Mouse (Mus musculus) lung, adult 2 months (tissue): ENCODE results near the gene Ufd1.

Source experiments
- CTCF ChIP-seq: fragments of 200-500 bp; IDR thresholded peaks from 2 replicates; pipeline ENCODE4 v1.5.1; 2011; ENCODE audit warnings: mild to moderate bottlenecking, low read length, control low read depth; ENCODE audit not compliant: insufficient read depth
- POLR2A ChIP-seq: fragments of 200-500 bp; IDR thresholded peaks from 2 replicates; pipeline ENCODE4 v1.6.1; 2011; ENCODE audit warnings: low read depth, mild to moderate bottlenecking, control low read depth, low read length, borderline replicate concordance; ENCODE audit errors: extremely low read depth

GRCm38 (mm10) chr16:18809001-18809400 lies 2.6 kb upstream of the Ufd1 start:
- no peak for TF ChIP-seq CTCF
- TF ChIP-seq POLR2A: no peak
